Mouse (Mus musculus) liver, embryonic 14.5 days (tissue): ENCODE measurements around the gene Gm28553.
"Not testable (repeated sequence)": the region's sequence is repeated elsewhere in the genome, so short reads cannot be mapped to it uniquely, and the experiment has no call there.

Source experiments
- CTCF ChIP-seq: IDR thresholded peaks from 2 replicates; pipeline ENCODE4 v1.5.1; 2016; ENCODE audit warnings: antibody characterized with exemption, low read depth, control low read depth
- EP300 ChIP-seq: IDR thresholded peaks from 2 replicates; pipeline ENCODE4 v1.6.1; 2016; ENCODE audit warnings: antibody characterized with exemption, low read depth

DNA sequence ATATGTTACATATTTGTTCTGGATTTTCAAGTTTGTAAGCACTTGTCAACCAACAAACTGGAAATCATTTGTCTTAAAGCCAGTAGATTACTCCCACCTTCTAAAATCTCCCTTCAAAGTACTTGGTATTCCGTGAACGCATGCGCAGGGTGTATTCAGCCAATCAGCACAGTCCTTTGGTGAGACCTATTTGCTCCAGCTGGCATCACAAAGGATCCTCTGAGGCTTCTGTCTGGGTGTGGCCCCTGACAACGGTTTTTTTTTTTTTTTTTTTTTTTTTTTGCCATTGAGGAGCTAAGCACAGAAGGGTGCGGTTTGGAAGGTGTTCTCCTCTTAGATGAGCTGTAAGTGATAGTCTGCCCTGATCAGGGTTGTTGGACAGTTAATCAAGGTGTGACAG lies at the start of gene Gm28553:
- TF ChIP-seq EP300, CTCF: not testable (repeated sequence)
